Mouse (Mus musculus) liver, adult 2 months (tissue): ENCODE data around the gene Ccdc85c.

Experiments used
- CTCF ChIP-seq: fragments of 200-500 bp; IDR thresholded peaks from 2 replicates; pipeline ENCODE4 v1.5.1; 2011; ENCODE audit warnings: low read depth, low read length, control low read depth
- POLR2A ChIP-seq: fragments of 200-500 bp; IDR thresholded peaks from 2 replicates; pipeline ENCODE4 v1.6.1; 2011; ENCODE audit warnings: low read length, control low read depth; ENCODE audit not compliant: insufficient read depth; ENCODE audit errors: extremely low read depth

DNA sequence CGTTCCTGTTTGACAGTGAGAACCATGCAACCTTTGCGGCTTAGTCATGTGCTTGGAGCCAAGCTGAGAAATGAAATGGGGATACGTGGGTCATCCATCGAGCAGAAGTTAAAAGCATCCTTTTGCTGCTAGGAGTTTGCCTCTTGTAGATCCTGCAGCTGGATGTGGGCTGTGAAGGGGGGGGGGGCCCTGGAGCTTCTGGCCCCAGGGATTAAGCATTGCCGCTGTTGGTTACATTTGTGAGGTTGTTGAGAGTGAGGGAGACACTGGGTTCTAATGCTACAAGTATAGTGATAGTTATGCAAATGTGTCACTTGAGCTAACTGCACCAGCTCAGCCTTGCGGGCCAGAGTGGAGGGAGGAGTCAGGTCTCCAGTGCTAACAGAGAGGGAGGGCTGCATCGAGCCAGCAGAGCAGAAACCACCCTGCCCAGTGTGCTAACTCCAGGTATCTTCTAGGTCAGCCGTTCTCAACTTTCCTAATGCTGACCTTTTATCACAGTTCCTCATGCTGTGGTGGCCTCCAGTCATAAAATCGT, 42.0 kb upstream of the Ccdc85c start:
- no peak for TF ChIP-seq POLR2A
- TF ChIP-seq CTCF: no peak
